Mouse (Mus musculus) limb, embryonic 10.5 days (tissue): ENCODE measurements at regions not wholly inside any gene's neighbourhood (a gene's known extent, or its start where the extent isn't known, plus 50 kb on each side); places are given as distances from the start of the nearest gene placed in this dataset.

Experiments used
- DNase-seq: peaks from one replicate; pipeline ENCODE4 v3.0.0-alpha.2; 2017; ENCODE audit warnings: low spot score
- H3K27ac ChIP-seq: fragments of 300-500 bp; sonication (generic); 2 replicates; pipeline ENCODE4 v1.5.1; 2016; ENCODE audit warnings: mild to moderate bottlenecking
- H3K27me3 ChIP-seq: fragments of 300-500 bp; sonication (generic); 2 replicates; pipeline ENCODE4 v1.6.1; 2016; ENCODE audit warnings: low read depth, mild to moderate bottlenecking; ENCODE audit not compliant: poor library complexity, severe bottlenecking
- H3K36me3 ChIP-seq: fragments of 300-500 bp; sonication (generic); 2 replicates; pipeline ENCODE4 v1.6.1; 2016; ENCODE audit warnings: mild to moderate bottlenecking, moderate library complexity
- H3K4me1 ChIP-seq: fragments of 300-500 bp; sonication (generic); 2 replicates; pipeline ENCODE4 v1.6.1; 2016
- H3K4me3 ChIP-seq: fragments of 300-500 bp; sonication (generic); 2 replicates; pipeline ENCODE4 v1.5.1; 2016; ENCODE audit warnings: mild to moderate bottlenecking, moderate library complexity
- H3K9me3 ChIP-seq: fragments of 300-500 bp; sonication (generic); replicated peaks from 2 replicates; pipeline ENCODE4 v1.6.1; 2016; ENCODE audit warnings: mild to moderate bottlenecking
- WGBS: fragments of 180-500 bp; shearing (Covaris S2); methylation state at CpG from one replicate; pipeline ENCODE4 v1.1.7; 2016; 5-methylcytosine and 5-hydroxymethylcytosine counted together

DNA sequence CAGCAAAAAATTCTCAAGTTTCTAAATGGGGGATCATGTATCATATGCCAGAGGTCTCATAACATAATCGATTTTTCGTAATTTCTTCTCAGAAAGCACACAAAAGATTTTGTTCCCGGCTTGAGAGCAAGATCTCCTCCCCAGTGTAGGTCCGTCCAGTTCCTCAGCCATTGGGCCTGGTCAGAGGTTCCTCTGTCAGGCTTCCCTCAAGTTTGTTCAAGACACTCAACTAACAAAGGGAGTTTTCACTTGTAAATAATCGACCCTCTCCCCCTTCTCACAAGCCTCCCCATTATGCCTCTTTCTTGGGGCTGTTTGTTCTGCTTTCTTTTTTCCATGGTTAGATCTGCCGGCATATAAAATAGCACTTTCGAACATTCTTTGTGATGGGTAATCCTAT, 539.7 kb downstream of the Ptprc start:
- Histone ChIP-seq H3K36me3 (no peaks in the 10 kb centered on the region), H3K27me3 (no peaks in the 10 kb centered on the region), H3K27ac (no peak overlapping the region; the same call in 1 of the 2 replicates), H3K9me3 (no peaks in the 10 kb centered on the region), H3K4me1 (peaks cover 17% of the 10 kb centered on the region), H3K4me3 (no peak overlapping the region)
- DNase-seq, result no peak
- WGBS, result 73% methylated on average over 7 of the region's 7 CpGs

DNA sequence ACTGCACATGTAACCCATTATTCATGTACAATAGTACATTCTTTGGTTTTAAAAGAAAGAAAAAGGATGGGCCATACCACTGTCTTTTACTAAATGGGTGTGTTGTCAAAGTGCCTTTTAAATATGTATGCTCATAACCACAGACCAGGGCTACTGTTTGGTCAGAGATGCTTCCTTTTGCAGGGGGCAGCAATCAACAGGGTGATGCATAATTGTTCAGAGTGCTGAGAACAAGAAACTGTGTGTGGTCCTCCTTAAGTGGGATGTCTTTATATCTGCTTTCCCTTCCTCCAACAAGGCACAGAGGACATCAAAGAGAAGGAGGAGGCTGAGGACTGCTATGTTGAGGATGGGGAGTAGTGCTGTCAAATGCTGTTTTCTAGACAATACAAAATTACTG, 544.0 kb downstream of the Ptprc start:
- no peak overlapping the region for H3K27ac ChIP-seq
- no peak for DNase-seq
- H3K9me3 ChIP-seq, result no peaks in the 10 kb centered on the region
- no peaks in the 10 kb centered on the region for H3K27me3 ChIP-seq
- H3K4me3 ChIP-seq, result no peak overlapping the region
- no peaks in the 10 kb centered on the region for H3K36me3 ChIP-seq
- H3K4me1 ChIP-seq, result peaks cover 4% of the 10 kb centered on the region

DNA sequence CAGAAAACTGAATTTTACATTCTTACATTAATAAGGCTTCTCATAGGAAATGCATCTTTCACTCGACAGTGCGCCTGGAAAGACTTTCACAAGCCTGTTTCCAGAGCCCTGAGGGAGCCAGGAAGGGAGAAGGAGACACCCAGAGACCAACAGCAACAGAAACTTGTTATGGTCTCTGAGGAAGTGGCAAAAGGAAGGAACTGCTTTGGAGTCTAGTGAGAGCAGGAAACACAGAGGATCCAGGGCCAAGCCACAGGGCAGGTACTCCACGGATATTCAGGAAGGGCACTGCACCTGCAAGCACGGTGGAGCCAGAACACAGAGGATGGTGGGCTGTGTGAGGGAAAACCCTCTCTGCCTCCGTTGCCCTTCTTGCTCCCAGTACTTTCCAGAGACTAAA, 554.8 kb downstream of the Ptprc start:
- Histone ChIP-seq H3K4me1 (no peaks in the 10 kb centered on the region), H3K36me3 (no peaks in the 10 kb centered on the region), H3K9me3 (no peaks in the 10 kb centered on the region), H3K4me3 (no peak overlapping the region), H3K27me3 (no peaks in the 10 kb centered on the region), H3K27ac (no peak overlapping the region)
- 82% methylated on average over 5 of the region's 5 CpGs for WGBS
- DNase-seq, result no peak

DNA sequence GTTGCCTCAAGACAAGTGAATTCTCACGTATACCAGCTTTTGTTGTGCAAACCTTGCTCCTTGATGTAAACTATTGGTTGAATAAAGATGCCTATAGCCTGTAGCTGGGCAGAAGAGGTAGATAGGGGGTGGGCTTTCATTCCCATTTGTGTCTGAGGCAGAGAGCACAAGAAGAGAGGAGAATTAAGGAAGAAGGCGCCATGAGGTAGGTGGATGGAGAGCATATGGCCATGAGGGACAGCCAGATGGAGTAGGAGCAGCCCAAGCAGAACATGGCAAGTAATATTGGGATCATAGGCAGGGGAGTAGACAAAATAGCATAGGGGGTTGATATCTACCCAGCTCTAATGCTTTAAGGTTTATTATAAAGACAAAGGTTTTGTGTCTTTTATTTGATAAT, 557.3 kb downstream of the Ptprc start:
- H3K27me3 ChIP-seq, result no peaks in the 10 kb centered on the region
- 94% methylated on average over 2 of the region's 2 CpGs for WGBS
- H3K4me3 ChIP-seq, result no peak overlapping the region
- H3K4me1 ChIP-seq, result no peaks in the 10 kb centered on the region
- no peak overlapping the region for H3K27ac ChIP-seq
- no peak for DNase-seq
- no peaks in the 10 kb centered on the region for H3K36me3 ChIP-seq
- H3K9me3 ChIP-seq, result no peaks in the 10 kb centered on the region

DNA sequence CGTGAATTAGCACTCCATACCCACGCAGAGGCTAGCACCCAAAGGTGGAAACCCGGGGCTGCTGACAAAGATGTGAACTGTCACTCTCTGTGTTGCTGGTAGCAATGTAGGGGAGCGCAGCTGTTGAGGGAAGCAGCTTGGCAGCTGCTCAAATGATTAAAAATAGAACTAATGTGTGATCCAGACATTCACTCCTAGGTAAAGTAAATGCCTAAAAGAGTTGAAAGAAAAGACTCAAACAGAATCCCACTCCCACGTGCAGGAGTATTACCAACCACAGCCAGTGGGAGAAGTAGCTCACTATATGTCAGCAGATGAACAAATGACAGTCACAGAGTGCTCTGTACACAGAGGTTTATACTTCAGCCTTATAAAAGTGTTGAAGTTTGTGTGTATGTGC, 558.0 kb downstream of the Ptprc start:
- no peaks in the 10 kb centered on the region for H3K4me1 ChIP-seq

DNA sequence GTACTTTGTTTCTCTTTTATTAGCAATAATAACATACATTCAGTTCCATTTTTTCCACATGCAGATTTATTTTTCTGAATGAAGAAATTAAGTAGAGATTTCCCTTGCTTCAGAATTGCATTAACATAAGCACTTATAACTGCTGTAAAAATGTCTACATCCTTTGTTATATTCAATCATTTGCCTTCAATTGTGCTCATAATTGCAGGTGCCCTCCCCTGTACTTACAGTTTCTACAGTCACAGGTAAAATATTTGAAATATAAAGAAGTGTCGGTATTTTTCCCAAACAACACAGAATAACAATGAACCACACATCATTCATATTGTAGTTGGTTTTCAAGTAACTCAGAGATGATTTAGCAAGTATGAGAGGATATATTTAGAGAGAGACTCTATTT, 568.8 kb downstream of the Ptprc start:
- DNase-seq, result no peak
- Histone ChIP-seq H3K4me1 (no peaks in the 10 kb centered on the region), H3K27me3 (no peaks in the 10 kb centered on the region), H3K27ac (no peak overlapping the region), H3K4me3 (no peak overlapping the region), H3K36me3 (no peaks in the 10 kb centered on the region), H3K9me3 (no peaks in the 10 kb centered on the region)
- 90% methylated on average over 1 of the region's 1 CpGs for WGBS

More for the DNA sequence above, 558.0 kb downstream of the Ptprc start:
- Histone ChIP-seq H3K36me3 (no peaks in the 10 kb centered on the region), H3K27me3 (no peaks in the 10 kb centered on the region), H3K9me3 (no peaks in the 10 kb centered on the region), H3K4me3 (no peak overlapping the region), H3K27ac (no peak overlapping the region)
- WGBS, result 81% methylated on average over 5 of the region's 5 CpGs
- no peak for DNase-seq

DNA sequence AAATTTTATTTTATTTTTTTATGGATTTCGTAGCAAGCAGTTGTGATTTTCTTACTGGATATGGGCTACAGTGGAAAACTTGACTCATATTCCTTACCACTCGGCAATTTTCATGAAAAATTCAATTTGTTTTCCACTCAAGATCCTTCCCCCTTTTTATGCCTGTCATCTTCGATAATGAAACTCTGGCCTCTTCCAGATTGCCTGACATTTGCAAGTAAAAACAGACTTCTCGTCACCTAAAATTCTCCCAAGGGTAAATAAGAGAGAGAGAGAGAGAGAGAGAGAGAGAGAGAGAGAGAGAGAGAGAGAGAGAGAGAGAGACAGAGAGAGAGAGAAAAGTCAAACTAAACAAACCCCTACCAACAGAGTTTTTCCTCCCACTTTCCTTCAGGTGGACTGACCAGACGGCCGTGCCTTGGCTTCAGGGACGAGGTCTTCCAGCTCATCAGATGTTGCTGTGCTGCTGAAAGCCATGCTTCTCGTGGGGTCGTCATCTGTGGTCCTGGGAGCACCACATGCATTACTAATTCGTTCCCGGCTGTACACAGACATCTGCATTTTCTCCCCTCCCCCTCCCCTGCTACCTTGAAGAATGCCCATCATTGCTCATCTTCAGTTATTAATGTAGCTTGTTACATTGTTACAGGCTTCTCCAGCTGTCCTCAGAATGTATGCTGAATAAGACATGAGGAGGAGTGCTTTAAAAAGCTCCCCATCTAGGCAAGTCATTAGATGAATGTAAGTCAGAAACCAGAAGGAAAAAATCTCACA, 569.4 kb downstream of the Ptprc start:
- WGBS, result 76% methylated on average over 11 of the region's 11 CpGs
- Histone ChIP-seq H3K9me3 (no peaks in the 10 kb centered on the region), H3K4me1 (no peaks in the 10 kb centered on the region)

DNA sequence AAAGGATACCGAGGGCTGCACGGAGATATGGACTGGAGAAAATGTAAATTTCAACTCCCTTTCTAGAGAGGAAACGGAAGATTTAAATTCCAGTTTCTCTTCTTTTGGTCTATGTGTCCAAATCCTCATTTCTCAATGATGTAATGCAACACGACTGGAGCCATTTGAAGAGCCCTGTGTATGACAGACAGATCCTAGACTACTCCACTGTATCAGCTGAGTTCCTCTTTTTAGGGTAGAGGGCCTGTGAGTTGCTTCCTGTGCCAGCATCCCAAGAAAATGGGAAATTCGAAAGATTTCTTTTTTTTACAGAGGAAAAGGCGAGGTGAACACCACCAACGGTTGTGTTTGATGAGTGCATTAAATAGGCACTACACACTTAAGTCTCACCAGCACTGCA, 581.8 kb downstream of the Ptprc start:
- Histone ChIP-seq H3K27me3 (no peaks in the 10 kb centered on the region), H3K36me3 (no peaks in the 10 kb centered on the region), H3K9me3 (no peaks in the 10 kb centered on the region), H3K4me3 (no peak overlapping the region), H3K4me1 (peaks cover 9% of the 10 kb centered on the region; the same call in 1 of the 2 replicates), H3K27ac (no peak overlapping the region)
- WGBS, result 90% methylated on average over 7 of the region's 7 CpGs
- DNase-seq, result no peak

More for the DNA sequence above, 569.4 kb downstream of the Ptprc start:
- no peak overlapping the region for H3K4me3 ChIP-seq
- no peak for DNase-seq
- H3K27me3 ChIP-seq, result no peaks in the 10 kb centered on the region
- no peak overlapping the region for H3K27ac ChIP-seq
- H3K36me3 ChIP-seq, result no peaks in the 10 kb centered on the region

DNA sequence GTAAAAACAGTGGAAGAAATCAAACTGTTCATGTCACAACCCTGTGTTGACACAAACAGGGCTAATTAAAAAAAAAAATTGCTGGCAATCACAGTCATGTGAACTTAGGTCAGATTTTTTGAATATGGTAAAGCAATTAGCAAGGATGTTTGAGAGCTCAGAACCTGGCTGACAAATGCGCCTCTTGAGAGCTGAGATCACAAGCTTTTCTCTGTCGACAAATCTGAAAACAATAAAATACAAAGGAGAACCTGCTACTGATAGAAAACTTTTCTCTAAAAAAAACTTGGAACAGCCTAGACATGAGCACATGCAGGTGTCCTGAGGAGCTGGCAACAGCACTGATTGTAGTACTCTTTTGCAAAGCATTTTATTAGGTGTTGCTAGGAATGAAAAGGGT, 583.6 kb downstream of the Ptprc start:
- Histone ChIP-seq H3K9me3 (no peaks in the 10 kb centered on the region), H3K27me3 (no peaks in the 10 kb centered on the region), H3K4me3 (no peak overlapping the region), H3K4me1 (peaks cover 9% of the 10 kb centered on the region; the same call in 1 of the 2 replicates), H3K27ac (no peak overlapping the region), H3K36me3 (no peaks in the 10 kb centered on the region)
- DNase-seq, result no peak
- WGBS, result 85% methylated on average over 2 of the region's 2 CpGs

DNA sequence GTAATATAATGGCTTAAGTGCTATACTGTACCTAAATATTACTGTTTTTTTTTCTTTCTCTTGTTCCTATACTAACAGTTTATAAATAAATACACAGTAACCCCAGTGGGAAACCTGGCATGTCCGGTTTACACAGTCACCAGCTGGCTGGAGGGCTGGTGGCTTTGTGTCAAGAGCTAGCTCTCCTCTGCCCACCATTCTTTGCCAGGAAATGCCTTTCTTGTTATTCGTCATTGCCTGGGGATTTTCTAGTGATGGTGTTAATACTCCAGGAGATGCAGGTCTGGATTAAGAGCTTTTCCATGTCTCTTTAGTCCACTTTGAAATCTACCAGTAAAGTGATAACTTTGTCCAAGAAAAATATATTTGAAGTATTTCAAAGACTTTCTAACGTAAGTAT, 584.2 kb downstream of the Ptprc start:
- DNase-seq, result no peak
- Histone ChIP-seq H3K27me3 (no peaks in the 10 kb centered on the region), H3K36me3 (no peaks in the 10 kb centered on the region), H3K27ac (no peak overlapping the region), H3K9me3 (no peaks in the 10 kb centered on the region), H3K4me3 (no peak overlapping the region), H3K4me1 (peaks cover 9% of the 10 kb centered on the region; the same call in 1 of the 2 replicates)
- WGBS, result 72% methylated on average over 3 of the region's 3 CpGs

DNA sequence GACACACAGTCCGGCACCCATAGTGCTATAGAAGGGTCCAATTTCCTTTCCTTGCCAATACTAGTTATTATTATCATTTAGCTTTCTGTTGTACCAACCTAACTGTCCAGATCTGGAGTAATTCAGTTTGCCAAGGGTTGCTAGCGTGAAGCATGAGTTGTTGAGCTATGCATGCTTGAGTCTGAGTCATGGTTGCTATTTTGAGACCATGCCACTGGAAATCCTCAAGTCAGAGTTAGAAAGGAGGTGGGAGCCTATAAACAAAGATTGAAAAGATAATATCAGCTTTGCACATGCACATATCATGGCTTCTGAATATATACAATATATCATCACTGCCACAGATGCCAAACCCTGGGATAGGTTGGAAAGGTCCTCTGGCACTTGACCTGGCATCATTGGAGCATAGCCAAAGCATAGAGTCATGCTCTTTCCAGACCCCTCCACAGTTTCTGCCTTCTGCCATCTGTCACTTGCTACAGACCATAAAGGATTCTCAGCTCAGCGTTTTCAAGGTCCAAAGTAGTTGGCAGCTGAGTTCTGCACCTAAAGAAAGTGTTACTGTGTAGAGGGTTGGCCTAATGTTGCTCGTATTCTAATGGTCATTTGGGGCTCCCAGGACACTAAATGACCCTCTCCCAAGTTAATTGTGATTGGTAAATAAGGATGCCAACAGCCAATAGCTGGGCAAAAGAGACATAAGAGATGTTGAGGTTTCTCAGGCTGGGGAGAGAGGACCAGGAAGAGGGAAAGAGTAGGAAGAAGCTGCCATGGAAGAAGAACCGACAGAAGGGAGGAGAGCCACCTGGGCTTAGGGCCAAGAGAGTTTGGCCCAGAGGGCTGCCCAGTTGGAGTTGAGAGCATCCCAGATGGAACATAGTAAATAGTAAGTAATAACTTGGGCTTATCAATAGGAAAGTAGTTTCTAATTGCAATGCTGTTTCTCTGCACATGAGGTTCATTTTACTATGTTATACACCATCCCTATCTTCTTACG, 586.9 kb downstream of the Ptprc start:
- 92% methylated on average over 6 of the region's 6 CpGs for WGBS
- H3K9me3 ChIP-seq, result no peaks in the 10 kb centered on the region
- H3K4me1 ChIP-seq, result peaks cover 9% of the 10 kb centered on the region; the same call in 1 of the 2 replicates
- no peaks in the 10 kb centered on the region for H3K36me3 ChIP-seq
- no peak overlapping the region for H3K4me3 ChIP-seq
- DNase-seq, result no peak
- no peak overlapping the region for H3K27ac ChIP-seq
- H3K27me3 ChIP-seq, result no peaks in the 10 kb centered on the region

DNA sequence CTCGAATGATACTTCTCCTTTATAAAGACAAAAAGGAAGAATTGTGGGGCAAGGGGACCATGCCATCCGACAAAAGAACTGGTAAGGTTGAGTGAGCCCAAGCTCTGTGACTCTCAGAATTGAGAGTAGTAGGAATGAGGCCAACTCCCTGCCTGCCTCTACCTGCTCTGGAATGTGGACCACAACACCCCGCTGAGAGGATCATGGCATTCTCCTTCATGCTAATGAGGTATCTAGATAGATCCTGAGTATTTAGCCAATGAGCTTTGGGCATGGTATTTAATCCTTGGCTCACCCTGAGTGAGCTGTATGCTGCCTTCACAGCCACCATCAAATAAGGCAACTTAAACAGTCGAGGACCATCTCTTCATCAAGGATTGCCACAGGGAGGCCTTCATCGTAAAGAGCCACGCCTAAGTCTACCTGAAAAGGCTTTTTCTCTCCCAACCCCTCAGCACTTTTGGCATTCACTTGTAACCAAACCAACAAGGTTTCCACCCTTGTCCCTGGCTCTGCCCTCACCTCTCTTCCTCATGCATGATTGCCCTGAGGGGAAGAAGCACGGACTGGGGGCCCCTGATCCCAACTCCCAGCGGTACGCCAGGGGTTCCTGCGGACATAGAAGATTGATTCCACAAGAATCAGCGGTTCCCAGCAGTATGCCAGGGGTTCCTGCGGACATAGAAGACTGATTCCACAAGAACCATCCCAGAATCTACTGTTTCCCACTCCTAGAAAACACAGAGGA, 587.9 kb downstream of the Ptprc start:
- no peak for DNase-seq
- Histone ChIP-seq H3K4me3 (no peak overlapping the region), H3K27ac (no peak overlapping the region), H3K4me1 (peaks cover 9% of the 10 kb centered on the region; the same call in 1 of the 2 replicates), H3K27me3 (no peaks in the 10 kb centered on the region), H3K36me3 (no peaks in the 10 kb centered on the region), H3K9me3 (no peaks in the 10 kb centered on the region)
- 90% methylated on average over 12 of the region's 12 CpGs for WGBS
